Mouse (Mus musculus) layer of hippocampus, adult 8-10 months (tissue): ENCODE results near the gene Gdf9. TPM values are rescaled to one million over a fixed set of nuclear protein-coding genes. Genes with fewer than 3 reads are reported as not detected.
A peak's percentile ranks its signal among the peaks of the same experiment; 100 is the strongest.

Source experiments
- DNase-seq, 2 experiments: peaks; one replicate each; pipeline ENCODE4 v3.0.0; 2022; ENCODE audit warnings: low spot score in 2 of 2
- total RNA-seq, 4 experiments: library from RNA; stranded (reverse); gene quantifications; 2 replicates each; pipeline ENCODE4 v1.2.4; 2022

Gdf9 gene
- total RNA-seq, 4 experiments from 2014 or later = 0.69 to 0.96 (median 0.93) TPM

DNA sequence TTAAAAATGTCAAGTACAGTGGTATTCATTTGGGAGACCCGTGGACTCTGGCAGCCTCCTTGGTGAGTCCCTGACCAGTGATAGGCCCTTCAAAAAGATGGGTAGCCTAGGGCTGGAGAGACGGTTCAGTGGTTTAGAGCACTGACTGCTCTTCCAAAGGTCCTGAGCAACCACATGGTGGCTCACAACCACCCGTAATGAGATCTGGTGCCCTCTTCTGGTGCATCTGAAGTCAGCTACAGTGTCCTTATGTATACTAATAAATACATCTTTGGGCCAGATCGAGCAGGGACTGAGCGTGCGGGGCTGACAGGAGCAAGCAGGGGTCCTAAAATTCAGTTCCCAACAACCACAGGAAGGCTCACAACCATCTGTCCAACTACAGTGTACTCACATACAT is 13.0 kb downstream of the Gdf9 start:
- no peak for DNase-seq

- no peak for DNase-seq
These were observed 14.7 kb downstream of the Gdf9 start for GRCm38 (mm10) chr11:53445562-53445961.

DNA sequence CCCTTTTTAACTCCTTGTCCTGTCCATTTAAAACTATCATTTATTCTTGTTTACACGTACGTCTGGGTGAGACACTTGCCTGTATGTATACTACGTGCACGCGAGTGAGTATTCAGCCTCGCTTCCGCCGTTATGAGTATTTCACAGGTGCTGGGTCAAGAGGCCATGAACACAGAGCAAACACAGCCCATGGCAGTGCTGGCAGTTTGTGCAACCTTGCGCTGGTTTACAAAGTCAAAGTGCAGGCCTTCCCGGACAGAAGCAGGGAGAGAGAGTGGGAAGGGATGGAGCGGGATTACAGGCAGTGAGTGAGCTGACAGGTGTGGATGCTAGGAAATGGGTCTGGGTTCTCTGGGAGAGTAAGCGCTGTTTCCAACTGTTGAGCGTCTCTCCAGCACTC is 15.4 kb downstream of the Gdf9 start:
- DNase-seq = no peak

- no peak for DNase-seq
These were observed 17.2 kb downstream of the Gdf9 start for GRCm38 (mm10) chr11:53447996-53448395.

DNA sequence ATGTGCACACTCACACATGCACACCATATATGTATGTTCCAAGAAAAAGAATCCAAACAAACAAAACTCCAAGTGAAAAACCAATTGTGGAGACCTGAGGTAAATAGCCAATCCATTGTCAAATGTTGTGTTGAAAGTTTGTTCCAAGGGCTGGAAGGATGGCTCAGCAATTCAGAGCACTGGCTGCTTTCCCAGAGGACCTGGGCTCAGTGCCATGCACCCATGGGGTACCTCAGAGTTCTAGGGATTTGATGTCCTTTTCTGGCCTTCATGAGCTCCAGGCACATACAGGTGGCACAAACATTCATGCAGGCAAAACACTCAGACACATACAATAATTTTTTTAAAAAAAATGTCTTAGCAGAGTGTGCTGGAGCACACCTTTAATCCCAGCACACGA is 17.7 kb downstream of the Gdf9 start:
- no peak for DNase-seq

- DNase-seq = no peak
These were observed 19.4 kb downstream of the Gdf9 start for GRCm38 (mm10) chr11:53450070-53450705.

DNA sequence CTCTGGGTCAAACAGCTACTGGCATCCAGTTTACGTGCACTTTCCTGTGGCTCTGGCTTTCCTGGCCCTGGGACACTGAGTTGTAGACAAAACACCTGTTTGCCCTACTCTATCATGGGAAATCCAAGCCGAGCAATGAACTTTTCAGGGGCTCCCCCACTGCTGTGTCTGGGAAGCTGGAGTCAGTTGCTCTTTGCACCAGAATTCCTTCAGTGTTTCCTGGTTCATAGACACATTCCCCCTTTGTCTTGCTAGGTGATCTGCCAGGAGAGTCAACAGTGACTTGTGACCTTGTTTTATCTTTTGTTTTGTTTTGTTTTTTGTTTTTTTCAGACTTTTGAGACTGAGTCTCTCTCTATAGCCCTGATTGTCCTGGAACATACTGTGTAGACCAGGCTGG is 20.5 kb downstream of the Gdf9 start:
- no peak for DNase-seq

DNA sequence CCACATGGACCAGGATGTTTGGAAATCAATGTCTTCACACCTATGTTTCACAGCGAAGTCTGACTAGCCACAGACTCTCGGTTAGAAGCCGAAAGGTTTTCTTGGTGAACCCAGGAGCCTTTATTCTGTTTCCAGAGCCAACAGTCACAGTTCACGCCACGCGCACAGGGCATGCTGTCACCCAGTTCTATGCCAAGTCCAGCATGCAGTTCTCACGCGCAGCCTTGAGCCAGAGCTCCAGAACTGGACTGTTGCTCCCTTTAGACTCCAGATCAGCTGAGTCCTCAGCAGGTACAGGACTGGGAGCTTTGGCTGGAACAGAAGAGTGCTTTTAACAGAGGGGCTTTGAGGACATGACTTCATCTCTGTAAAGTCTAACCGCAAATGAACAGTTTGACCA is 21.6 kb downstream of the Gdf9 start:
- no peak for DNase-seq

GRCm38 (mm10) chr11:53453031-53453430 is 22.2 kb downstream of the Gdf9 start:
- no peak for DNase-seq

DNA sequence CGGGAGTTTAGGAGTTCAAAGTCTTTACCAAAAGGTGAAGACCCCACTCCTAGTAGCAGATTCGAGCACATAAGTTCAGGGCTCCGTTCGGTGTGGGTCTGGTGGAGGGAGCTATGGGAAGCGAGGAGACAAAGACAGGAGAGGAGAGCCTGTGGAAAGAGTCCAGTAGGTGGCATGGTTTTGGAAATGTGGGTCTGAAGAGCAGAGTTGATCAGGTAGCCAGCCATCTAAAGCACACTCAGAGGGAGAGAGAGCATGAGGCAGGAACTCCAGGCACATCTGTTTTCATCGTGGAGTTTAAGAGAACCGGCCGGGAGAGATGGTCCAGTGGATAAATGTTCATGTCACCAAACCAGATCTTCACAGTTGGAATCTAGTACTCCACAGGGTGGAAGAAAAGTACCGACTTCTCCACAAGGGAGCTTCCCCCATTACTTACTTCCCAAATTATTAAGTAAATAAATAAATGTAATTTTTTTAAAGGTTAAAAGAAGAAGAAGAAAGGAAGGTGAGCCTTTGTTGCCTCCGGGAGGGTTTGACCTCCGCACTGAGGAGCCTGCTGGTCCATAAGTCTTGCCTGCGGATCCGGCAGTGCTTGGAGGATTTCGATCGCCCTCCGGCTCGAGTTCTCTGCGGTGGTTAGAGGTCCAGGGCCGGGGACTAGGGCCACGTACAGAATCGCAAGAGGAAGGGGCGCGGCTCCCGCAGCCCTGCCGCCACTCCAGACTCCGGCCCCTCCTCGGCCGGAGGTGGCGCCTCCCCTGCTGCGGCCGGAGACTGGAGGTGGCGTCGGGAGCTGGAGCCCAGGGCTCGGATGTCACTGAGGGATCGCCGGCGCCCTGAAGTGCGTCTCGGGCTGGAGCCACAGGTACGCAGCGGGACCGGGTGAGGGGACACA is 25.9 kb downstream of the Gdf9 start, which contains the start of the genes Gm10447 and Shroom1:
Gene Gm10447, minus strand, starts transcription at position 637 of the 898 bp plus-strand sequence.
Gene Shroom1, plus strand, starts transcription at position 732 of the 898 bp plus-strand sequence.
- DNase-seq = no peak

DNA sequence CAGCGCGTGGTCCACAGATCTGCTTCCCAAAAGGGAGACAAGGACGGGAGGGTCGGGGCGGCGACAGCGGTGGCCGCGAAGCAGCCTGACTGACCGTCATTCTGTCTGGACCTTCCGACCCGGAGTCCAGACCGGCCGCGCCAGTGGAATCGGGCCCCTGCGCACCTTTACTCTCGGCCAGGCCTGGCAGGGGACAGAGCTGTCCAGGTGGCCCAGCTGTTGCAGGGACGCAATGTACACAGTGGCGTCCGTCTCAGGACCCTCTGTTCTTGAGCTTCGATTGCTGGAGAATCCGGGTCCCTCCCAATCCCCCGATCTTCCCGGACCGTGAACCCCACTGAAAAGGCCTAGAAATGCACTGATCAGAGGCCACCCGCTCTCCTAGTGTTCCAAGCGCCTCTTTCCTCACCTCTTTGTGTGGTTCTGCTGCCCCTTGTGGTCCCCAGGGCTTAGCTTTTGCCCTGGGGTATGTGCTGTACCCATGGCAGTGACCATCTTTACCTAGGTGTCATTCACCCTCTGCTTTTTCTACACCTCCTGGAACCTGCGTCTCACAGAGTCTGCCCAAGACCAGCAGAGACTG is 26.6 kb downstream of the Gdf9 start:
- DNase-seq = no peak

DNA sequence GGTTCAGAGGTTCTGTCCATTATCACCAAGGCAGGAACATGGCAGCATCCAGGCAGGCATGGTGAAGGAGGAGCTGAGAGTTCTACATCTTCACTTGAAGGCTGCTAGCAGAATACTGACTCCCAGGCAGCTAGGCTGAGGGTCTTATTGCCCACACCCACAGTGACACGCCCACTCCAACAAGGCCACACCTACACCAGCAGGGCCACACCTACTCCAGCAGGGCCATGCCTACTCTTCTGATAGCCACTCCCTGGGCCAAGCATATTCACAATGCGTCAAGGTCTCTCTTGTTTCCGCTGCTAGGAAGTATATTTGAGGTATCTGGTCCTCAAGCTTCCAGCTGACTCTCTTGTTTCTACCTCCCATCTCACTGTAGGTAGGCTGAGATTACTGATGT is 28.2 kb downstream of the Gdf9 start:
- no peak for DNase-seq

DNA sequence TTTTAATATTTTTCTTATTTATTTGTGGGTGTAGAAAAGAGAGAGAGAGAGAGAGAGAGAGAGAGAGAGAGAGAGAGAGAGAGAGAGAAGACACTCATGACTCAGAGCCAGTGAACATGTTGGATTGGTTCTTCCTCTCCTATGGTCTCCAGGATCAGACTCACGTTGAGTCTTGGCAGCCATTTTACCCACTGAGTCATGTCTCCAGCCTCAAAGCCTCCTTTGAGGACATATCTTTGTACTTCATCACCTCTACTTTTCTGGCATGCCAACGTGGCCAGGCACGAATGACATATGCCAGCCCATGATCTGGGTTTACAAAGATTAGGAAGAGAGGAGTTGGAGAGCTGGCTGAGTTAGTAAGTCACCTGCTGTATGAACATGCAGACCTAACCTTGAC is 29.4 kb downstream of the Gdf9 start:
- DNase-seq = no peak

- DNase-seq = no peak
These were observed 30.9 kb downstream of the Gdf9 start for GRCm38 (mm10) chr11:53461727-53462126.

DNA sequence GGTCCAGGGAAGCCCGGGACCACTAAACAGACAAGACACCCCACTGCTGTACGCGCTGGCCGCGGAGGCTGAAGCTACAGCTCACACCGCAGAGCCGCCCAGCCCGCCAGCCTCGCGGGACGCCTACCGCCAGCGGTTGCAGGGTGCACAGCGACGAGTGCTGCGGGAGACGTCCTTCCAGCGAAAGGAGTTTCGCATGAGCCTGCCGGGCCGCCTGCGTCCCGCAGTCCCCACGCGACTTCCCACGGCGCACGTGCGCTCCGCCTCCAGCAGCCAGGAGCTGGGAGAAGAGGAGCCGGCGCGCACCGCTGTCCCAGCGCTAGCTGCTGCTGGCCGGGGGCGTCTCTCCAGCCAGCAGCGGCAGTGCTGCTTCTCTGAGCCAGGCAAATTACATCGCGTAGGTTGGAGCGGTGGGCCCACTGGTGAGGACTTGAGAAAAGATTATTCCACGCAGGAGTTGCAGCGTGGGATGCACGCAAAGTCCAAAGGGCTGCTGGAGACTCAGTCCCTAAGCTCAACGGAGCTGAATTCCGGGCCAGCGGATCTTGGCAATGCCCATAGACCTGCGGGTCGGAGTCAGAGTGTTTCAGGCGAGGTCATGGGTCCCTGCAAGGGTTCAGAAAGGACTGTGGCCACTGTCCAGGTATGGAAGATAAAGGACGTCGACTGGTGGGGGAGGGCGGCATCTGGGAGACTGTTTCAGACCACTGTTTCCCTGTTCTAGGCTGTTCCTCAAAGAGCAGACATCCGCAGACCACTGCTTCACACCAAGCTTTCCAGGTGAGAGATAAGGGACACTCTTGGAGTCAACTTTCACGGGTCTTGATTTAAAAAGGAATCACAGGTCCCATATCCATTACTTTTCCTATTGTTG is 33.0 kb downstream of the Gdf9 start:
- no peak for DNase-seq

DNA sequence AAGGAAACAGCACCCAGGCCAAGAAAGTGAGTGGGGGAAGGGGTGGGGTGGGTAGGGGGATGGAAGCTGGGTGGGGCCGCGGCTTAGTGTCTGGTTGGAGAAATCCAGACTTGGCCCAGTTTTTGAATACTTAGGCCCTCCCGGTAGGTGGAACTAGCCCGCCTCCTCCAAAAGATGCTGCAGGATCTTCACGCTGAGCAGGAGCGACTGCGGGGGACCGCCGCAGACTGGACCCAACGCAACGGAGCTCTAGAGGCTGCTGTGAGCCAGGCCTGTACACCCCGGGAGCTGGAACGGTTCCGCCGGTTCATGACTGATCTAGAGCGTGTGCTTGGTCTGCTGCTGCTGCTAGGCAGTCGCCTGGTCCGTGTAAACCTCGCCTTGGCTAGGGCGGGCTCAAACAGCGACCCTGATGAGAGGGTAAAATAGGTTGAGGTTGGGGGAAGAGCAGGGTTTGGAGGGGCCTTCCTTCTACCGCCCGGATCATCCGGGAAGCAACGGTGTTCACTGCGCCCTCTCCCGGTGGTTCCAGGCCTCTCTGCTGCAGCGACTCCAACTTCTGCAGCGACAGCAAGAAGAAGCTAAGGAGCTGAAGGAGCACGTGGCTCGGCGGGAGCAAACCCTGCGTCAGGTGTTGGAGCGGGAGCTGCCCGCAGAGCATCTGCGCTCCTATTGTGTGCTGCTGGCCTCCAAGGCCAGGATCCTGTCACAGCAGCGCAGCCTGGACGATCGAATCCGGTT is 35.6 kb downstream of the Gdf9 start:
- DNase-seq = peak; percentile 77 to 82

- no peak for DNase-seq
These were observed 38.6 kb downstream of the Gdf9 start for GRCm38 (mm10) chr11:53469294-53469967.

DNA sequence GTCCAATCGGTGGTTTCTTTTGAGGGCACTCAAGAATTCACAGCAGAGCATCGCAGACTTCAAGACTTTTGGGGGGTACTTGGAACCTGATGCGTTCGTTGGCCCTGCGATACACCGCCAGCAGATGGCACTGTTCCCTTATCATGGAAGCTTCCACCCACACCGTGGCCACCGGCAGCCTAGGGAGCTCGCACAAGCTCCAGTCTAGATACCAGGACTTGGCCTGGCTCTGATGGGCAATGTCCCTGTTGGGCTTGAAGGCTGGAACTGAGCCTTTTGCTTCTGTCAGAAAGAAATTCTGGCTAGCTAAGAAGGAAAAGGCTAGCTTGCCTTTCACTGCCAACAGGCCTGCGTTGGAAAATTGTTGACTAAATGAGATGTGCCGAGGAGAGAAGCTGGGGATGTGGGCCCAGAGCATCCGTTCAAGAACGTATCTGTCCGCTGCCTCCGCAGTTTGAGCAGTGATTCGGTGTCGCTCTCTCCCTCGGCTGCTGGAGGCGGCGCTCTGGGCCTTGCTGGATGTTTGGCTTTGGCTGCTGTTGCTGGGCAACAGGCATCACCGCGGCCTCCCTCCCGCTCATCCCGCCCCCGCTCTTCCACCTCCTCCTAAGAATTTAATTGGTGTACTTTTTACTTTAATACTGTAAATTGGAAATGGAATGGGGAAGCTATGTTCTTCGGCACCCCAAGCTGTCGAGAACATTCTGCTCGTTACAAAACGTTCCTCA is 39.3 kb downstream of the Gdf9 start, which contains the start of gene Gm9837:
Gene Gm9837, minus strand, starts transcription at position 512 of the 728 bp plus-strand sequence.
- peak; percentile 90 to 96 for DNase-seq

- DNase-seq = no peak
These were observed 41.9 kb downstream of the Gdf9 start for GRCm38 (mm10) chr11:53472709-53473108.
